Mouse (Mus musculus) hindbrain, embryonic 16.5 days (tissue): Measurements from ENCODE around the gene Gstm4. TPM values are rescaled to one million over a fixed set of nuclear protein-coding genes. Genes with fewer than 3 reads are reported as not detected.
"Not testable (repeated sequence)": the region's sequence is repeated elsewhere in the genome, so short reads cannot be mapped to it uniquely, and the experiment has no call there.

Experiments
- ATAC-seq: fragments of 200-750 bp; cut with Nextera tagmentation; 2 replicates; pipeline ENCODE4 v1.8.0; 2017; ENCODE audit warnings: moderate TSS enrichment, moderate library complexity
- H3K27ac ChIP-seq: fragments of 300-500 bp; sonication (generic); 2 replicates; pipeline ENCODE4 v1.5.1; 2014; ENCODE audit warnings: low read depth, mild to moderate bottlenecking, control low read depth, low read length, moderate library complexity
- H3K27me3 ChIP-seq: fragments of 300-500 bp; sonication (generic); replicated peaks from 2 replicates; pipeline ENCODE4 v1.6.1; 2014; ENCODE audit warnings: low read length; ENCODE audit not compliant: control insufficient read depth, insufficient read depth
- H3K36me3 ChIP-seq: fragments of 300-500 bp; sonication (generic); 2 replicates; pipeline ENCODE4 v1.6.1; 2014; ENCODE audit warnings: mild to moderate bottlenecking, low read length, moderate library complexity, mixed read lengths; ENCODE audit not compliant: control insufficient read depth, insufficient read depth
- H3K4me1 ChIP-seq: fragments of 300-500 bp; sonication (generic); 2 replicates; pipeline ENCODE4 v1.6.1; 2014; ENCODE audit warnings: low read depth, low read length; ENCODE audit not compliant: control insufficient read depth, insufficient read depth
- H3K4me2 ChIP-seq: fragments of 300-500 bp; sonication (generic); 2 replicates; pipeline ENCODE4 v1.6.1; 2014; ENCODE audit warnings: mild to moderate bottlenecking, low read length, control low read depth, moderate library complexity
- H3K4me3 ChIP-seq: fragments of 300-500 bp; sonication (generic); 2 replicates; pipeline ENCODE4 v1.5.1; 2014; ENCODE audit warnings: mild to moderate bottlenecking, low read length, control low read depth, moderate library complexity
- H3K9ac ChIP-seq: fragments of 300-500 bp; sonication (generic); 2 replicates; pipeline ENCODE4 v1.6.1; 2014; ENCODE audit warnings: low read depth, mild to moderate bottlenecking, control low read depth, low read length, moderate library complexity
- H3K9me3 ChIP-seq: fragments of 300-500 bp; sonication (generic); 2 replicates; pipeline ENCODE4 v1.6.1; 2014; ENCODE audit warnings: mild to moderate bottlenecking, low read length, moderate library complexity; ENCODE audit not compliant: control insufficient read depth
- WGBS: fragments of 180-500 bp; shearing (Covaris S2); extraction: QIAGEN DNeasy Blood & Tissue Kit; methylation state at CpG from one replicate; pipeline ENCODE4 v1.1.7; 2014; 5-methylcytosine and 5-hydroxymethylcytosine counted together
- polyA plus RNA-seq: library from polyadenylated mRNA; unstranded; fragments of >200 nt; fragmentation: Nextera tagmentation; extraction: Ambion mirVana; gene quantifications from 2 replicates; pipeline ENCODE4 v1.2.1, GENCODE M21; 2015

Gene Gstm4
- polyA plus RNA-seq, 1 experiment from 2014 or later = 22.9 TPM

DNA sequence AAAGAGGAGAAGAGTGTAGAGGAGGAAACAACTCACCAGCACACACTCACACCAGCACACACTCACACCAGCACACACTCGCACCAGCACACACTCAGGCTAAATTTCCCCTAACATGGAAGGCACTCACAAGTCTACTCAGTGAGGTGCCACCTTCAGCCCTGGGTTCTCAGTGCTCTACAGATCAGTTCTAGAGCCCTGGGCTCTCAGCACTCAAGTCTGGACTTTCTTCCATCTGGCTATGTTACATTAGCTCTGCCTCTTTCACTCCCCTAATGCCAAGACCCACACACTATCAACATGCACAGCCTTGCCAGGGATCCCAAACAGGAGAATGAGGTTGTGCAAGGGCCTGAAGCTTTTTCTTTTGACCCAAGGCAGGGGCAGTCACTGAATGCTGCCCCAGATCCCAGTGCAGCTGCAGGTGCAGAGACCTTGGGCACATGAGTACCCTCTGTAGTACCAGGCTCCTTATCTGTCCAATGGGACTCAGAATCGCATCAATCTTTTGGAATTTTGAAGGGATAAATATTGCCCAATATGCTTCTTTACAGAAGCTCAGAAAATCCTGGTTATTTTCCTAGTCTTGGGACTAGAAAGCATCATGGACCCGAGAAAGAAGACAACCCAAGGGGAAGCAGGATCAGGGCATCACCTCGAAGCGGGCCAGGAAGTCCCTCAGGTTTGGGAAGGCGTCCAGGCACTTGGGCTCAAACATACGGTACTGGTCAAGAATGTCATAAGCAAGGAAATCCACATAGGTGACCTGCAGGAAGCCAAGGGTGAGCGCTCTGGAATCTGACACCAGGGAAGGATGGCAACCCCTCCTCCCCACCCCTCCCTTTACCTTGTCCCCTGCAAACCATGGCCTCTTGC lies 30.4 kb downstream of the Gstm4 start:
- WGBS = 88% methylated on average over 7 of the region's 8 CpGs
- Histone ChIP-seq H3K27ac (no peak overlapping the region; the same call in 1 of the 2 replicates), H3K4me3 (no peak overlapping the region), H3K4me2 (no peak overlapping the region; the same call in 1 of the 2 replicates), H3K9me3 (no peaks in the 10 kb centered on the region), H3K4me1 (peaks cover 15% of the 10 kb centered on the region), H3K27me3 (no peaks in the 10 kb centered on the region), H3K9ac (no peak overlapping the region), H3K36me3 (no peaks in the 10 kb centered on the region)
- ATAC-seq = no peak

DNA sequence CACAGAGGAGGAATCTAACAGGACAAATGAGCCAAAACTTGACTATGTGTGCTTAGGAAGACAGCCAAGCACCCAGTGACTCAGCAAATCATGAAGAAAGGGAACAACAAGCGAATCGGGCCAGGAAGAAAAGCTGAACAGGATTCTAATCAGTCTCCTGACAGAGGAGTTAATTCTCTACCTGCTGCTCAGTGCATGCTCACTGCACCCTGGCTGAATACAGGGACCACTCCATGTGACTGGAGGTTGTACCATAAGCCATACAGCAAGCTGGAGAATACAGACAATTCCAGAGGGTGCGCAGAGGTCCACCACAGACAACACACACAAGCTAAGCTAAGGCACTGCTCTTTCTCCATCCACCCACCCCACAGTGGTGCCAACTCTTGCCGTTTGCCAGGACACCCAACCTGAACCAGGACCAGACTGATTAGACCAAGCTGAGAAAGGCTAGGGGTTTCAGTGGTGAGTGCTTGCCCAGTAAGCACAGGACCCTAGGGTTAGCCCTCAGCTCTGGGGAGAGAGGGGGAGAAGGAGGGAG lies 31.3 kb downstream of the Gstm4 start:
- Histone ChIP-seq H3K9ac (no peak overlapping the region), H3K27ac (no peak overlapping the region; the same call in 1 of the 2 replicates), H3K27me3 (no peaks in the 10 kb centered on the region), H3K4me3 (no peak overlapping the region), H3K4me1 (peaks cover 13% of the 10 kb centered on the region), H3K4me2 (no peak overlapping the region; the same call in 1 of the 2 replicates), H3K9me3 (no peaks in the 10 kb centered on the region), H3K36me3 (no peaks in the 10 kb centered on the region)
- WGBS = 67% methylated on average over 4 of the region's 4 CpGs
- no peak for ATAC-seq

DNA sequence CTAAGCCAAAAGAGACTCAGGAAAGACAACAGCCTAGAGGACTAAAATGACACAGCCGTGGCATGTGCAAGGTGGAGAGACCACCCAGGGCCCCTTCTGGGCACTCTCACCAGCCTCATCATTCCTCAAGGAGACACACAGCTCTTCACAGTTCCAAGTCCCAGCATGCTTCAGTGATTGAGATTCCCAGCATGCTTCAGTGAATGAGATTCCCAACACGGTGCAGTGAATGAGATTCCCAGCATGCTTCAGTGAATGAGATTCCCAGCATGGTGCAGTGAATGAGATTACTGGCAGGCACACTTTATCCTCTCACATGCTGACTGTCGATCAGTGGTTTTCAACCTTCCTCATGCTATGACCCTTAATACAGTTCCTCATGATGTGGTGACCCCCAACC lies 33.1 kb downstream of the Gstm4 start:
- 19% methylated on average over 3 of the region's 3 CpGs for WGBS
- Histone ChIP-seq H3K27me3 (no peaks in the 10 kb centered on the region), H3K27ac (no peak overlapping the region), H3K4me3 (no peak overlapping the region), H3K9ac (no peak overlapping the region), H3K9me3 (no peaks in the 10 kb centered on the region), H3K36me3 (no peaks in the 10 kb centered on the region), H3K4me2 (no peak overlapping the region), H3K4me1 (peaks cover 8% of the 10 kb centered on the region; the same call in 1 of the 2 replicates)
- ATAC-seq = peak; percentile 70

DNA sequence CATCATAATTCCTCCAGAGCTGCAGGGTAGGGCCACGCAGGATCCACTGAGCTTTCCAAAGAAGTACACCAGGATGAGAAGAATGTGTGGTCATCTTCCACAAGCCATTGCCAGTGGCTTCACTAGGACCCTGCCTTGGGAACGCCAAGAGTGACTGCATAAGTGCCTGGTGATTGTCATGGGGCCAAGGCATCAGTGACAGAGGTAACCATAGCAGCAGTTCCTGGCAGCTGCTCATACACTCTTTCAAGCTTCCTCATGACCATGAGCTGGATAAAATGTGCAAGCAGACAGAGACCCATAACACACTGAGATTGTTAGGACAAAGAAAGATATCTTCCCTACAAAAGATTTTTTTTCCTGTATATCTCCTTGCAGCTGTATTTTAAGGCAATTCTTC lies 34.4 kb downstream of the Gstm4 start:
- 60% methylated on average over 2 of the region's 2 CpGs for WGBS
- ATAC-seq = peak; percentile 82
- H3K9ac ChIP-seq = no peak overlapping the region

DNA sequence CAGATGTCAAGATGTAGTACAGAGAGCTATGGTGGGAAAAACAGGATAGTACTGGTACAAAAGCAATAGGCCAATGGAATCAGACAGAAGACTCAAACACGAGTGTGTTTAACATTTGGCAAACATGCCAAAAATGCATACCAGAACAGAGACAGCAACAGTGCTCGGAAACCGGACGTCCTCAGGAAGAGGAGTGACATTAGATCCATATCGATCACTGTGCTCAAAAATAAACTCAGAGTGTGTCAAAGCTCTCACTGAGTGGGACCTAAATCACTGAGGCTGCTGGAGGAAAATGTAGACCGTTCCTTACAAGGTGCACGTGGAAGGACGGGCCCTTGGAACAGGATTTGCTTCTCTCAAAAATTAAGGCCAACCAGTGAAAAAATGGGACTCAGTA lies 42.7 kb downstream of the Gstm4 start:
- H3K36me3 ChIP-seq = no peaks in the 10 kb centered on the region
- no peak overlapping the region for H3K4me2 ChIP-seq
- H3K27ac ChIP-seq = no peak overlapping the region
- H3K27me3 ChIP-seq = no peaks in the 10 kb centered on the region; the same call in 1 of the 2 replicates
- WGBS = 79% methylated on average over 8 of the region's 8 CpGs
- no peak for ATAC-seq
- no peaks in the 10 kb centered on the region for H3K9me3 ChIP-seq
- no peaks in the 10 kb centered on the region for H3K4me1 ChIP-seq
- H3K9ac ChIP-seq = no peak overlapping the region
- no peak overlapping the region for H3K4me3 ChIP-seq

More for the DNA sequence above, 34.4 kb downstream of the Gstm4 start:
- peaks cover 8% of the 10 kb centered on the region; the same call in 1 of the 2 replicates for H3K4me1 ChIP-seq
- no peaks in the 10 kb centered on the region for H3K36me3 ChIP-seq
- H3K27me3 ChIP-seq = no peaks in the 10 kb centered on the region
- no peak overlapping the region for H3K4me2 ChIP-seq
- no peak overlapping the region for H3K27ac ChIP-seq
- no peak overlapping the region for H3K4me3 ChIP-seq
- H3K9me3 ChIP-seq = no peaks in the 10 kb centered on the region

DNA sequence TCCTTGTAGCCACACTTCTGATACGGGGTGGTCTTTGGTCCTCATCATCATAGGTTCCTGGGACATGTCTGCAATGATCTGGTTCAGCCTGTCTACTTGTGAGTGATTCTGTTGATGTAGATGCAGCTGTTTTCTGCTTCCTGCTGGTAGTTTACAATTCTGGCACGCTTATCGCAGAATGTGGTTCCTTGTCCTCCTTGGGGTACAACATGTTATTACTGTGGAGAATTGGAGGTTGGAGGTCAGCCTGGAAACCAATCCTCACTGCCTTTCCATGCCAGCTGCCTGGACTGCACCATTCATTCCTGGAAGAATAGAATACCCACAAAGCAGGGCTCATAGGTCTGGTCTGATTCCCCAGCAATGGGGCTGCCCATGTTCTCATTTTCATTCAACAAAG lies 45.2 kb downstream of the Gstm4 start:
- Histone ChIP-seq H3K9me3 (no peaks in the 10 kb centered on the region), H3K4me2 (no peak overlapping the region), H3K4me1 (no peaks in the 10 kb centered on the region), H3K27ac (no peak overlapping the region), H3K27me3 (no peaks in the 10 kb centered on the region), H3K4me3 (no peak overlapping the region), H3K9ac (no peak overlapping the region), H3K36me3 (no peaks in the 10 kb centered on the region)
- ATAC-seq = no peak
- 81% methylated on average over 3 of the region's 3 CpGs for WGBS

DNA sequence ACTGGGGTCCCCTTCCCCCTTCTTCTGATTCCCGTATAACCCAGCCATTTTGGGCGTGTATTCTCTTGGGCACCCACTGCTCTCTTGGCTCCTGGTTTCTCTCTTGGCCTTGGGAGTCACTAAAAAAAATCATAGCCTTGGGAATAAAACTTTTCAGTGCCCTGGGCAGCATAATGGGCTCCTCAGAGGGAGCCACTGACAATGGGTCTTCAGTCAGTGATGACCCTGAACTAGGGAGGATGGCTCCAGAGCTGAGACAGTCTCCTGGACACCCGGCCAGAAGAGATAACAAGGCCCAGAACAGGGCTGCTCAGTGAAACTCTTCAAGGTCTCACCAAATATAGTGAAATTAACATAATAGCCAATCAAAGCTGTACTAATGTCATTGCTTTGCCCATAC lies 46.1 kb downstream of the Gstm4 start:
- Histone ChIP-seq H3K27me3 (no peaks in the 10 kb centered on the region), H3K4me2 (no peak overlapping the region), H3K9me3 (no peaks in the 10 kb centered on the region), H3K9ac (no peak overlapping the region), H3K36me3 (no peaks in the 10 kb centered on the region), H3K4me1 (no peaks in the 10 kb centered on the region), H3K27ac (no peak overlapping the region), H3K4me3 (no peak overlapping the region)
- 88% methylated on average over 3 of the region's 3 CpGs for WGBS
- ATAC-seq = no peak

DNA sequence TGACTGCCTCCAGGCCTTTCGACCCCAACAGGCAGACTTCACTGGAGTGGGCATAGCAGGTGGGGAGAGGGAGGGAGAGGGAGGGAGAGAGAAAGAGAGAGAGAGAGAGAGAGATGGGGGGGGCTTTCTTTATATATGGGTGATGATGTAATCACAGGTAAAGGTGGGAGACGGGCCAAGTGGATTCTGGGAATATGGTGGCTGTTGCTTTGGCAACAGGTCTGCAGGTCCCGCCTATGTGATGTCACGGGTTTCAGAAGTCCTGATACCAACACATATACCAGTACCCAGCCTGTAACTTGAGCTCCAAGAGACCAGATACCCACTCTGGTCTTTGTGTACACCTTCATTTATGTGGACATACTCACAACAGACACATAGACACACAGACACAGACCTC lies 48.1 kb downstream of the Gstm4 start:
- H3K4me1 ChIP-seq = no peaks in the 10 kb centered on the region

DNA sequence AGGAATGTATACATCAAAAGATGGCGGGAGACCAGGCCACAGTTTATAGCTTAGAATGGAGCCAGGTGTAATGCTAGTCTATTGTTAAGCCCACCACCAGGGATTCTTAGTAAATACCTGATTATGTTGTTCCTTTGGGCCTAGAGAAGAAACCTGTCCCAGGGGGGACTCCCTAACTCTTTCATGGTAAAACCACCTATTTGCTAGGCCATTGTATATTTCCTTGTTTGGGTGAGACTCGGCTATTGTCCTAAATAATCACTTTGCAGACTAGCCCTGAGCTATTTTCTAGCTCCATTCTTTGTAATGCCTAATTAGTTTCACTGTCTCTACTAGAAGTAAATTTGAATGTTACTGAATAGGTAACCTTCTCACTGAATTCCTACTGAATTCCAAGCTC lies 48.7 kb downstream of the Gstm4 start:
- not testable (repeated sequence) for H3K9ac ChIP-seq, H3K36me3 ChIP-seq, H3K27me3 ChIP-seq, H3K4me3 ChIP-seq, ATAC-seq, H3K27ac ChIP-seq, H3K4me1 ChIP-seq, H3K9me3 ChIP-seq, H3K4me2 ChIP-seq
- 66% methylated on average over 2 of the region's 2 CpGs for WGBS

More for the DNA sequence above, 48.1 kb downstream of the Gstm4 start:
- H3K9ac ChIP-seq = no peak overlapping the region
- H3K4me3 ChIP-seq = no peak overlapping the region
- 81% methylated on average over 4 of the region's 4 CpGs for WGBS
- no peaks in the 10 kb centered on the region for H3K9me3 ChIP-seq
- H3K27me3 ChIP-seq = no peaks in the 10 kb centered on the region
- no peak for ATAC-seq
- no peaks in the 10 kb centered on the region for H3K36me3 ChIP-seq
- H3K4me2 ChIP-seq = no peak overlapping the region
- no peak overlapping the region for H3K27ac ChIP-seq
